Mouse (Mus musculus) embryonic facial prominence, embryonic 13.5 days (tissue): ENCODE results near the gene Spata25. TPM values are rescaled to one million over a fixed set of nuclear protein-coding genes. Genes with fewer than 3 reads are reported as not detected.

ENCODE experiments used
- ATAC-seq: fragments of 200-750 bp; cut with Nextera tagmentation; 2 replicates; pipeline ENCODE4 v1.8.0; 2017; ENCODE audit warnings: low read depth; ENCODE audit not compliant: insufficient number of reproducible peaks, insufficient read depth, low FRiP score, low TSS enrichment
- H3K27ac ChIP-seq: fragments of 300-500 bp; sonication (generic); 2 replicates; pipeline ENCODE4 v1.5.1; 2015; ENCODE audit warnings: moderate library complexity, mild to moderate bottlenecking, inconsistent platforms
- H3K27me3 ChIP-seq: fragments of 300-500 bp; sonication (generic); 2 replicates; pipeline ENCODE4 v1.6.1; 2015; ENCODE audit warnings: mild to moderate bottlenecking, inconsistent platforms
- H3K36me3 ChIP-seq: fragments of 300-500 bp; sonication (generic); 2 replicates; pipeline ENCODE4 v1.6.1; 2015; ENCODE audit warnings: mild to moderate bottlenecking, inconsistent platforms
- H3K4me1 ChIP-seq: fragments of 300-500 bp; sonication (generic); 2 replicates; pipeline ENCODE4 v1.6.1; 2015; ENCODE audit warnings: inconsistent platforms
- H3K4me2 ChIP-seq: fragments of 300-500 bp; sonication (generic); 2 replicates; pipeline ENCODE4 v1.6.1; 2015; ENCODE audit warnings: moderate library complexity, mild to moderate bottlenecking, inconsistent platforms
- H3K4me3 ChIP-seq: fragments of 300-500 bp; sonication (generic); 2 replicates; pipeline ENCODE4 v1.5.1; 2015; ENCODE audit warnings: mild to moderate bottlenecking, inconsistent platforms
- H3K9ac ChIP-seq: fragments of 300-500 bp; sonication (generic); 2 replicates; pipeline ENCODE4 v1.6.1; 2015; ENCODE audit warnings: mild to moderate bottlenecking, inconsistent platforms
- H3K9me3 ChIP-seq: fragments of 300-500 bp; sonication (generic); 2 replicates; pipeline ENCODE4 v1.6.1; 2016; ENCODE audit warnings: inconsistent platforms
- WGBS: fragments of 180-500 bp; shearing (Covaris S2); methylation state at CpG from one replicate; pipeline ENCODE4 v1.1.7; 2015; ENCODE audit warnings: mixed read lengths; 5-methylcytosine and 5-hydroxymethylcytosine counted together
- polyA plus RNA-seq: library from polyadenylated mRNA; unstranded; fragments of >200 nt; fragmentation: Nextera tagmentation; extraction: Ambion mirVana; gene quantifications from 2 replicates; pipeline ENCODE4 v1.2.1, GENCODE M21; 2015

Gene Spata25
- polyA plus RNA-seq, 1 experiment from 2014 or later = not detected

DNA sequence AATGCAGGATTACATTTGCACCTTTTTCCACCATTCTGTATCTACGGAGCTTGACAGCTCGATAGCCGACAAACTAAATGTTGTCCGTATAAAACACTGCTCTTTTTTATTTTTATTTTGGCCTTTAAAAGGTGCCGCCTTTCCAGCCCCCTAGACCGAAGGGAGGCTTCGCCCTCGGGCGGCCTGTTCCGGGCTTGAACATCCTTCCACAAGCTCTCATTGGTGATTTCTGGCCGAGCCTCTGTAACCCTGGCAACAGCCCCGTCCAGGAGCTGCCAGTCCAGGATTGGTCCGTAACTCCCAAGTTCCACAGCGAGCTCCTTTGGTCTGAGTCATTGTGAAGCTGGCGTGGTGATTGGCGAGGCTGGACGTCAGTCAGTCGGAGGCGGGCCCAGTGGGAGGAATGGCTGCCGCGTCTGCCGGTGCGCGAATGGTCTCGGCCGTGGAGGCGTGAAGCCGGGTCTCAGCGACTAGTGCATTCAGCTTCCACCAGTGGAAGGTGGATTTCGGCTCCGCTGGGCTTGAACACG lies 5.6 kb downstream of the Spata25 start, which contains the start of gene Zswim1:
Gene Zswim1 (plus strand): TSS at position 51 of the 530 bp plus-strand sequence.
- Histone ChIP-seq H3K4me1 (peaks cover 17% of the 10 kb centered on the region), H3K27me3 (no peaks in the 10 kb centered on the region), H3K9me3 (no peaks in the 10 kb centered on the region), H3K36me3 (peaks cover 51% of the 10 kb centered on the region), H3K27ac (peak within 1 kb of the TSS; percentile 89), H3K9ac (peak within 1 kb of the TSS; percentile 81), H3K4me3 (peak within 1 kb of the TSS; percentile 80), H3K4me2 (peak within 1 kb of the TSS; percentile 68)
- peak; percentile 98 for ATAC-seq
- WGBS = 1% methylated on average over 32 of the region's 32 CpGs

DNA sequence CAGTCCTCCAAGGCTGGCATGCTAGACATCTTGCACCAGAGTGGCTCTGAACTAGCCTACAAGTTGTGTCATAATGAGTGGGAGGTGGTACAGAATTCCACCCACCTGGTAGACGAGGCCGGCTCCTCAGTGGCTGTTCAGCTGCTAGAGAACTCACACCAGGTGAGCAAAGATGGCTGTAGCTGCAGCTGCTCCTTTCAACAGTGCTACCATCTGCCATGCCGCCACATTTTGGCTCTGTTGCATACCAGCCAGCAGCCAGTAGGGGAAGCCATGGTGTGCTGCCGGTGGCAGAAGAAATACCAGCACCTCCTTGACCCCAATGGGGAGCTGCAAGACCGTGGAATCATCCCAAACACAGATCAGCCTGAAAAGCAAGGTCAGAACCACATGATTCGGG lies 7.3 kb downstream of the Spata25 start:
- H3K4me2 ChIP-seq = no peak overlapping the region
- H3K4me1 ChIP-seq = peaks cover 24% of the 10 kb centered on the region
- H3K4me3 ChIP-seq = no peak overlapping the region
- H3K27ac ChIP-seq = no peak overlapping the region
- no peak for ATAC-seq
- 85% methylated on average over 6 of the region's 6 CpGs for WGBS
- H3K27me3 ChIP-seq = no peaks in the 10 kb centered on the region
- H3K9me3 ChIP-seq = no peaks in the 10 kb centered on the region
- peaks cover 34% of the 10 kb centered on the region for H3K36me3 ChIP-seq
- no peak overlapping the region for H3K9ac ChIP-seq

DNA sequence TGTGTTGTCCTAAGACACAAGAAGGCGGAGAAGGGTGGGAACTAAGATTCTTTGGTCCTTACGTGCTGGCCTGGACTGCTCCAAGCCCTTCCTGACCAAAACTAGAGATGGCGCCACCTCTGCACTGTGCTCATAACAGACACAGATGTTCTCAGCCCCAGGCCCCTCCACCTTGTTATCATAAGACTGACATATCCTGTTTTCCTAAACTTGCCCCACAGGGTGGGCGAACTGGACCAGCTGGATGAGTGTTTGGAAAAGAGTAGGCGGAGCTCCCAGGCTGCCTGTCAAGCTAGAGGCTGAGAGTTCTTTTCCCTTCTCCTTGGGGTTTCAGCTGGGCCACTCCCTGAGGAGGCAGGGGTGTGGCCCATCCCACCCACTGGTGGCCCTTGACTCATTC lies 10.6 kb downstream of the Spata25 start:
- Histone ChIP-seq H3K27me3 (no peaks in the 10 kb centered on the region), H3K9ac (no peak overlapping the region), H3K36me3 (peaks cover 19% of the 10 kb centered on the region), H3K4me1 (peaks cover 14% of the 10 kb centered on the region), H3K27ac (peak overlapping the region; percentile 17; the same call in 1 of the 2 replicates), H3K9me3 (no peaks in the 10 kb centered on the region), H3K4me3 (no peak overlapping the region), H3K4me2 (no peak overlapping the region)
- peak; percentile 15; the same call in 1 of the 2 replicates for ATAC-seq
- WGBS = 60% methylated on average over 5 of the region's 5 CpGs

DNA sequence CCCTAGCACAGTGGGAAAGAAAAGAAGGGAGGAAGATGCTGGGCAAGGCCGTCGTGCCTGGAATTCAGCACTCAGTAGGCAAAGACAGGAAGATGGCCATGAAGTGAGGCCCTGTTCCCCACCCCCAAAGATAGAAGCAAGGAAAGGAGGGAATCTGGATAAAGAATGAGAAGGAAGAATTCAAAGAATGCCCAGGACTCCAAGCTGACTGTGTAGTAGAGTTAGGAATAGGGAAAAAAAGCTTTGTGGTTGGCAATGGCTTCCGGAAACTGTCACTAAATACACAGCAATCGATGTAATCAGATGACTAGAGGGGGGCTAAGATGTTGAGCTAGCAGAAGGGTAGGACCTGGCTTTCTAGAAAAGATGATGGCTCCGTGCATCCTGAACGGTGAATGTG lies 11.1 kb downstream of the Spata25 start:
- no peak overlapping the region for H3K4me2 ChIP-seq
- H3K9me3 ChIP-seq = no peaks in the 10 kb centered on the region
- ATAC-seq = no peak
- no peaks in the 10 kb centered on the region for H3K27me3 ChIP-seq
- H3K27ac ChIP-seq = peak overlapping the region; percentile 17; the same call in 1 of the 2 replicates
- peaks cover 19% of the 10 kb centered on the region for H3K36me3 ChIP-seq
- H3K4me3 ChIP-seq = no peak overlapping the region
- 78% methylated on average over 6 of the region's 6 CpGs for WGBS
- peaks cover 12% of the 10 kb centered on the region for H3K4me1 ChIP-seq
- H3K9ac ChIP-seq = no peak overlapping the region

DNA sequence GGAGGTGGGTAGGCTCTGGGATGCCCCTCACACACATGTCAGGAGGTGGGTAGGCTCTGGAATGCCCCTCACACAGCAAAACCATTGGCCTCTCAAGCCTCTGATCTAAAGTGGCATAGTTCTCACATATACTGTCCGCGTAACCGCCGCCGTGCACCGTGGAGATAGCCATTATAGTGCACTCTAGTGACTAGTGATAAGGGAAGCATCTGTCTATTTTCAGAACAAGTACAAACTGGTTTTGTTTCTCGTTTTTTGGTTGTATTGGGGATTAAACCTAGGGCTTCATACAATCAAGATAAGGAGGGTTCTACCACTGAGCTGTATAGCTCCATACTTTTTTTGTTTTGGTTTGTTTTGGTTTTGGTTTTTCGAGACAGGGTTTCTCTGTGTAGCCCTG lies 12.5 kb downstream of the Spata25 start:
- no peak overlapping the region for H3K27ac ChIP-seq
- no peak overlapping the region for H3K4me3 ChIP-seq
- H3K9ac ChIP-seq = no peak overlapping the region
- H3K4me2 ChIP-seq = no peak overlapping the region
- peaks cover 11% of the 10 kb centered on the region; the same call in 1 of the 2 replicates for H3K4me1 ChIP-seq
- H3K27me3 ChIP-seq = no peaks in the 10 kb centered on the region
- ATAC-seq = no peak
- H3K9me3 ChIP-seq = no peaks in the 10 kb centered on the region
- H3K36me3 ChIP-seq = peaks cover 9% of the 10 kb centered on the region; the same call in 1 of the 2 replicates
- 89% methylated on average over 8 of the region's 8 CpGs for WGBS

DNA sequence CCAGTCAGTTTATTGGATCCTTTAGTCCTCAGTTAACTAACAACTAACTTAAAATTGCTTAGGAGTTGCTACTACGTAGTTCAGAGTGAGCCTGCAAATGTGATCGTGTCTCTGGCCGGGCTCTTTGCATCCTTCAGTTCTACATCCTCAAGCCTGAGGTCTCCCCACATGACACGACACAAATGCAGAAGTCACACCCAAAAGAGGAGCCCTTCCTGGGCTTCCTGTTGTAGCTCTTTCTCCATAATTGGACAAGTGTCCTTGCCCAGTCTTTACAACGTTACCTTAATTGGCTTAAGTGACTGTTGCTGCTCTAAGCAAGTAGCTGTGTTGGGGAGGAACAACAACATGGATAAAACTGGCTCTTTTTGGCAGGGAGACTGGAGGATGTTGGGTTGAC lies 13.0 kb downstream of the Spata25 start:
- no peak overlapping the region for H3K27ac ChIP-seq
- WGBS = 82% methylated on average over 5 of the region's 5 CpGs
- ATAC-seq = no peak

DNA sequence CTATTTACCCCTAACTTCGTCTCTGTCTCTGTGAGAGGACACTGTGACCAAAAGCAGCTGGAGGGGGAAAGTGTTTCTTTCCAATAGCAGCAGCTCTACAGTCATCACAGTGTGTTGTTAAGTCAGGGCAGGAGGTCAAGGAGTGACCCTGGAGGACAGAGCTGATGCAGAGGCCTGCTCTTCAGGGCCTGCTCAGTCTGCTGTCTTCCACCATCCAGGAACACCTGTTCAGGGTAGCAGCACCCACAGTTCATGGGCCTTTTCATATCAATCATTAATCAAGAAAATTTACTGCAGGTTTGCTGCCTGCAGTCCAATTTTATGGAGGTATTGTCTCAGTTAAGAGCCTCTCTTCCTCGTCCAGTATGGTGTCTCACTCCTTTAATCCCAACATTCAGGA lies 14.8 kb downstream of the Spata25 start:
- H3K9me3 ChIP-seq = no peaks in the 10 kb centered on the region

More for the DNA sequence above, 13.0 kb downstream of the Spata25 start:
- no peak overlapping the region for H3K4me2 ChIP-seq
- peaks cover 5% of the 10 kb centered on the region; the same call in 1 of the 2 replicates for H3K36me3 ChIP-seq
- no peaks in the 10 kb centered on the region for H3K9me3 ChIP-seq
- H3K4me3 ChIP-seq = no peak overlapping the region
- H3K4me1 ChIP-seq = peaks cover 11% of the 10 kb centered on the region; the same call in 1 of the 2 replicates
- H3K9ac ChIP-seq = no peak overlapping the region
- H3K27me3 ChIP-seq = no peaks in the 10 kb centered on the region

DNA sequence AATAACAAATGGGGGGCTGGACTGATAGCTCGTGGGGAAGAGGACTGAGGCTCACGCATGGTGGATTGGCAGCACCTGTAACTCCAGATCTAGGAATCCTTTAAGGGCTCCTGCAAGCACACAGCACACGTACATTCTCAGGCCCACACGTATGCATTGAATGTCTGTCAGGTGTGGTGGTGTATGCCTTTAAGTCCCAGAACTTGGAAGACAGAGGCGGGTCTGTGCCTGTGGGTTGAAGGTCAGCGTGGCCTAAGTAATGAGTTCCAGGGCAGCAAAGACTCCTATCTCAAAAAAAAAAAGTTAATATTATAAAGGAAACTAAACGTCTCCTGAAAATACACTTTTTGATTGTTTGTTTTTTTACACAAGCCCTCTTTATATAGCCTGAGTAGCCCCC lies 21.7 kb downstream of the Spata25 start:
- no peak overlapping the region for H3K27ac ChIP-seq
- H3K27me3 ChIP-seq = no peaks in the 10 kb centered on the region
- H3K9ac ChIP-seq = no peak overlapping the region
- H3K4me3 ChIP-seq = no peak overlapping the region
- H3K4me1 ChIP-seq = peaks cover 25% of the 10 kb centered on the region
- H3K9me3 ChIP-seq = no peaks in the 10 kb centered on the region
- peaks cover 20% of the 10 kb centered on the region for H3K36me3 ChIP-seq
- H3K4me2 ChIP-seq = no peak overlapping the region
- ATAC-seq = no peak
- WGBS = 65% methylated on average over 7 of the region's 7 CpGs

More for the DNA sequence above, 14.8 kb downstream of the Spata25 start:
- Histone ChIP-seq H3K27ac (no peak overlapping the region), H3K9ac (no peak overlapping the region), H3K36me3 (peaks cover 8% of the 10 kb centered on the region), H3K27me3 (no peaks in the 10 kb centered on the region), H3K4me2 (no peak overlapping the region), H3K4me1 (peaks cover 11% of the 10 kb centered on the region; the same call in 1 of the 2 replicates), H3K4me3 (no peak overlapping the region)
- WGBS = 61% methylated on average over 2 of the region's 2 CpGs
- ATAC-seq = no peak

DNA sequence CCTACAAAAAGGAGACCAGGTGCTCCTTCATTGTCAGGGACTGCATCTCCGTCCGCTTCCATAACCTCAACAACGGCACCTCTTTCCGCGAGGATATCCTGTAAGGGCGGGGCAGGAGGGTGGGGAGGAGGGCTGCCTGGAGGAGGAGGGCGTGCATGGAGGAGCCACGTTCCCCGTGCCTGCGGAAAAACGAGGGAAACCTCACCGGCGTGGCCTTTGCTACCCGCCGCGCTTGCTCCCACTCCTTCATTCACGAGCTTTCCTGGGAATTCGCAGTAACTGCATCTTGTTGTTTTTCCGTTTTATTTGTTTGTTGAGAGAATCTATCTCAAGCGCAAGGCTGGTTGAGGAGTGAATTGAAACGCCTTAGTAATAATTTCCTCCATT lies 23.0 kb downstream of the Spata25 start:
- Histone ChIP-seq H3K4me1 (peaks cover 25% of the 10 kb centered on the region), H3K27ac (peak overlapping the region; percentile 68; the same call in 1 of the 2 replicates), H3K27me3 (no peaks in the 10 kb centered on the region), H3K9me3 (no peaks in the 10 kb centered on the region), H3K4me3 (peak overlapping the region; percentile 87), H3K36me3 (peaks cover 31% of the 10 kb centered on the region), H3K4me2 (peak overlapping the region; percentile 91), H3K9ac (peak overlapping the region; percentile 83)
- peak; percentile 57 for ATAC-seq
- WGBS = 2% methylated on average over 21 of the region's 21 CpGs

DNA sequence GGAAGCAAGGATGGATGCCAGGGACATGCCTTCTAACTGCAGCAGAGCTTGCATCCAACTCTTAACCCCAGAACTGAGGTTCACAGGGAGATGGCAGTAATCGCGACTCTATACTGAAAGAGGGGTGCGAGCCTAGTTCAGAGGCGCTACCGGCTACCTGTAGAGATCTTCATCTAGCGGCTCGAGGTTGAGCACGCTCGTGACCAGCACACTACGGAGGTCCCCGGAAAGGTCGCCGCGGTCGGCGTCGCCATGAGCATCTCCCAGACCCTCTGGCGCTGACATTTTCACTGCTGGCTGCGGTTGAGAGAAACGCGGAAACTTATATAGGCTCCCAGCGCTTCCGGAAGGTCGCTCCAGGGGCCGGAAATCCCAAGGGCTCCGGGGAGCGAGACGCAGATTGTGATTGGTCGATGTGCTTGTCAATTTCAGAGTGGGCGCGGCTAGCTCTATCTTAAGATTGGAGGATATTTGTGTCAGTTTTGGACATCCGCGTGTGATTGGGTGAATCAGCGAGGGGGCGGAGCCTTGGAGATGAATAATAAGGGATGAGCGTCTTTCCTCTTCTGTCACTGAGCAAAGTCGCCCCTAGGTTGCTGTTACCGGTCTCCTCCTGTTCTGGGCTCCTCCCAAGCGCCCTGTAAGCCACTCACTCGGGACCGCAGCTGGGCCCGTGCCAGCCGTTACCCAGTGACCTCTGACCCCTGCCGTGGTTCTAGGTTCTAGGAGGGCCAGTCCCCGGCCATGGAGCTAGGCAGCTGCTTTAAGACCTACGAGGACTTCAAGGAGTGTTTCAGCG lies 23.6 kb downstream of the Spata25 start, which contains the start of the genes Acot8 and Zswim3:
Gene Acot8 (minus strand): TSS at position 350 of the 799 bp plus-strand sequence.
Gene Zswim3 (plus strand): TSS at position 566 of the 799 bp plus-strand sequence.
- peaks cover 25% of the 10 kb centered on the region for H3K4me1 ChIP-seq
- peak within 1 kb of the TSS; percentile 86 for H3K27ac ChIP-seq
- peak; percentile 92 for ATAC-seq
- H3K27me3 ChIP-seq = no peaks in the 10 kb centered on the region
- peaks cover 37% of the 10 kb centered on the region for H3K36me3 ChIP-seq
- H3K4me2 ChIP-seq = peak within 1 kb of the TSS; percentile 91
- WGBS = under 1% methylated on average over 47 of the region's 47 CpGs
- peak within 1 kb of the TSS; percentile 87 for H3K4me3 ChIP-seq
- H3K9ac ChIP-seq = peak within 1 kb of the TSS; percentile 83
- H3K9me3 ChIP-seq = no peaks in the 10 kb centered on the region

DNA sequence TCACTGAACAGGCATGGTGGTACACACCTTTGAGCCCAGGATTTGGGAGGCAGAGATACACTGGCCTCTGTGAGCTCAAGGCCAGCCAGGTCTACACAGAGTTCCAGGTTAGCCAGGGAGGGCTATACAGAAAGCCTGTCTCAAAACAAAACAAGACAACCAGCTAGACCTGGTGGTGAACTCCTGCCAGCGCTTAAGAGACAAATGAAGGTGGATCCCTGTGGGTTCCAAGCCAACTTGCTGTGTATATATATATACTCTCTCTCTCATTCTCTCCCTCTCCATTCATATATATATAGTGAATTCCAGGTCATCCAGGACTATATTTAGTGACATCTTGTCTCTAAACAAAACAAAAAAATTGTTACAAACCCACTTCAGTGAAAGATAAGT lies 24.4 kb downstream of the Spata25 start:
- peak overlapping the region; percentile 86; the same call in 1 of the 2 replicates for H3K27ac ChIP-seq
- H3K4me1 ChIP-seq = peaks cover 25% of the 10 kb centered on the region
- peak overlapping the region; percentile 81 for H3K9ac ChIP-seq
- no peak for ATAC-seq
- peaks cover 40% of the 10 kb centered on the region for H3K36me3 ChIP-seq
- peak overlapping the region; percentile 91 for H3K4me2 ChIP-seq
- no peaks in the 10 kb centered on the region for H3K9me3 ChIP-seq
- H3K4me3 ChIP-seq = peak overlapping the region; percentile 87
- 73% methylated on average over 1 of the region's 1 CpGs for WGBS
- H3K27me3 ChIP-seq = no peaks in the 10 kb centered on the region
